Mouse (Mus musculus) olfactory bulb, adult 2 months (tissue): Measurements from ENCODE around the gene Eif3i. TPM values are rescaled to one million over a fixed set of nuclear protein-coding genes. Genes with fewer than 3 reads are reported as not detected.

Experiments
- H3K27ac ChIP-seq: fragments of 200-500 bp; 2 replicates; pipeline ENCODE4 v1.5.1; 2012; ENCODE audit warnings: low read depth, low read length; ENCODE audit not compliant: insufficient read depth
- H3K4me1 ChIP-seq: fragments of 200-500 bp; 2 replicates; pipeline ENCODE4 v1.6.1; 2012; ENCODE audit warnings: low read length; ENCODE audit not compliant: control insufficient read depth, insufficient read depth
- H3K4me3 ChIP-seq: fragments of 200-500 bp; 2 replicates; pipeline ENCODE4 v1.5.1; 2012; ENCODE audit warnings: mild to moderate bottlenecking, low read depth, low read length, moderate library complexity; ENCODE audit not compliant: insufficient read depth
- CTCF ChIP-seq: fragments of 200-500 bp; IDR thresholded peaks from 2 replicates; pipeline ENCODE4 v1.5.1; 2012; ENCODE audit warnings: low read depth, mild to moderate bottlenecking, low read length, moderate library complexity; ENCODE audit not compliant: insufficient read depth
- POLR2A ChIP-seq: fragments of 200-500 bp; IDR thresholded peaks from 2 replicates; pipeline ENCODE4 v1.6.1; 2012; ENCODE audit warnings: mild to moderate bottlenecking, low read depth, low read length, moderate library complexity; ENCODE audit not compliant: insufficient read depth
- WGBS: fragments of 180-500 bp; shearing (Covaris S2); methylation state at CpG from one replicate; pipeline ENCODE4 v1.1.7; 2018; 5-methylcytosine and 5-hydroxymethylcytosine counted together
- polyA plus RNA-seq: library from polyadenylated mRNA; stranded (reverse); fragments of >200 nt; gene quantifications from 2 replicates; pipeline ENCODE4 v1.2.4, GENCODE M21; 2012; ENCODE audit warnings: low replicate concordance; ENCODE audit not compliant: missing spikeins, insufficient read depth, insufficient read length

The Eif3i gene
- polyA plus RNA-seq, 1 experiment = not detected

DNA sequence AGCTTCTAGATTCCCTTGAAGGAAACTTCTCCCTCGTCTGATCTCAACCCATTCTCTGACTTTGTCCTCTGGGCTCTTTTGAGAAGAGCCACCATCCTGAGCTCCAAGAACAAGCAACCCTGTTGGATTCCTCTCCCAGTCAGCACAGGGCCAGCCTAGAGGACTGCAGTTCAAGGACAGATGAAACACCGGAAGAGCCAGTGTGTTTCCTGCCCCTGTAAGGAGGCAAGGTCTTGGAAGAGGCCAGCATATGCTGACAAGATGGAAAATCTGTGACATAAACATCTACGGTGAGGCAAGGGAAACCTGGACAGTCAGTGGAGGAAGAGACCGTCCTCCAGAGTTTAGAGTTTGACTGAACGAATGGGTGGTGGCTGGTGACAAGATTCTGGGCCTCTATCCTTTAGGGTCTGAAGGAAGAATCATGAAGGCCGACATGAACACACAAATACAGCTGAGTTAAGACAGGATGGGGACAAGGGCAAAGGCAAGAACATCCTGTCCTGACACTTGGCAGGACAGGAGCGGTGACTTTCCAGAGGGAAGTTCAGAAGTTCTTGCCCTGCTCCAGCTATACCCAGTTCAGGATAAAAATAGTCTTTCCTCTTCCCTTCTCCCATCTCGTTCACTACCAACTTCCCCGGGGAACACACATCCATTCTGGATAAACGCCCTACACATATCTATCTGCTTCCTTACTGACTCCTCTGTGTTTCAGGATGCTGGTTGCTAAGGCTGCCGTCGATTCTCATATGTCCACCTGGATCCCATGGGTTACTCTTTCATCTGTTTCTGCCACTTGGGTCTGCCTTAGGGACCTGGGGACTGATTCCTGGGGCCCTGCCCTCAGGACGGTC is 28.0 kb downstream of the Eif3i start:
- Histone ChIP-seq H3K4me3 (no peak overlapping the region), H3K27ac (no peak overlapping the region), H3K4me1 (peaks cover 3% of the 10 kb centered on the region; the same call in 1 of the 2 replicates)
- WGBS = 82% methylated on average over 13 of the region's 13 CpGs
- TF ChIP-seq POLR2A = no peak
- TF ChIP-seq CTCF = no peak

DNA sequence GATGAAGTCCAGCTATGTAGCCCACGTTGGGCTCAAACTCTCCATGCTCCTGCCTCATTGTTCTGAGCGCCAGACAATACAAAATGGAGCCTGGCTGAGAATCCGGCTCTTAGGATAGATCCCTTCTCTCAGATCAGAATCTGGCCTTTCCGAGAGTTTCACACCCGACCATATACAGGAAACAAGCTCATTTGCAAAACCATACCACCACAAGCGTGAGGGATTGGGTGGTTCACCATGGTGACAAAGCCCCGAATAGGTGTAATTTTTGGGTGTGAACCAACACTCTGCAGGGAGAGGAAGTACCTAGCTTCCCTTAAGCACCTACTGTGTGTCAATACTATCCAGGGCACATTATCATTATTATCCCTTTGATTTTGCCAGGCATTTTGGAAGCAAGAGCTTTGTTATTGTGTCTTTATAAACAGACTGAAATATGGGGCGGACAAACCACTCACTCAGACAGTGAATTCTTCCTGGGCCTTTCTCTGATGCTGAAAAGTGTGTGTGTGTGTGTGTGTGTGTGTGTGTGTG is 28.8 kb downstream of the Eif3i start:
- TF ChIP-seq POLR2A (no peak), CTCF (no peak)
- Histone ChIP-seq H3K4me1 (no peaks in the 10 kb centered on the region), H3K27ac (no peak overlapping the region), H3K4me3 (no peak overlapping the region)
- 75% methylated on average over 8 of the region's 8 CpGs for WGBS

DNA sequence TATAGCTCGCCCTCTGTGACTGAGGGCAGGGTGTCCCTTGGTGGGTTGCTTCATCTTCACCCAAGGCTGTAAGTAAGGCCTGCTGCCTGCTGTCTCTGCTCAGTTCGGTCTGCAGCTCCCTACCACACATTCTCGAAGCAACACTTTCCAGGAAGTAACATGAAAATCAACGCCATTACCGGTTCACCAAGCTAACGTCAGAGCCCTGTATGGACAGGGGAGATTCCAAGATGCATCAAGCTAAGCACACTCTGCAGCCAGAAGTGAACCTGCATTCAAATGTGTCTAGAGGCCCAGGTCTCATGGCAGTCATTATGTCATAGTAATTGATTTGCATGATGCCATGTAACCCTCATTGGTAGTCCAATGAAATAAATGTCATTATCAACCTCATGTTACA is 30.4 kb downstream of the Eif3i start:
- Histone ChIP-seq H3K4me3 (no peak overlapping the region), H3K27ac (no peak overlapping the region), H3K4me1 (no peaks in the 10 kb centered on the region)
- no peak for TF ChIP-seq CTCF
- no peak for TF ChIP-seq POLR2A
- WGBS = 85% methylated on average over 6 of the region's 6 CpGs

DNA sequence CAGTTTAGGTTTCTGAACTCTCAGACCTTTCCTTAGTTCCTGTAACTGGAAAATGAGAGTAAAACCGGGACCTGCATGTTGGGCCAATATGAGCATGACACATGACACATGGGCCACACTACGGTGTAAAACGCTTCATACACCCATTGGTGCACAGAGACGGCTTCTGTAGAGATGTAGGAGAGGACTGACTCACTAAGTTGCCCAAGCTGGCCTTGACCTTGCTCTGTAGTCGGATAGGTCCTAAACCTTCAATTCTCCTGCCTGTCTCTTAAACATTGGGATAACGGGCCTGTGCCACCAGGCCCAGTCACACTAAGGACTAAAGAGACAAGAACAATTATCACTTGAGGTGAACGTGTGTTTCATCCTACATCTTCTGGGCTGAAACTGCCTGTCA is 32.1 kb downstream of the Eif3i start:
- no peak overlapping the region for H3K27ac ChIP-seq
- no peak overlapping the region for H3K4me3 ChIP-seq
- 92% methylated on average over 7 of the region's 7 CpGs for WGBS
- TF ChIP-seq POLR2A (no peak), CTCF (no peak)
- H3K4me1 ChIP-seq = no peaks in the 10 kb centered on the region

DNA sequence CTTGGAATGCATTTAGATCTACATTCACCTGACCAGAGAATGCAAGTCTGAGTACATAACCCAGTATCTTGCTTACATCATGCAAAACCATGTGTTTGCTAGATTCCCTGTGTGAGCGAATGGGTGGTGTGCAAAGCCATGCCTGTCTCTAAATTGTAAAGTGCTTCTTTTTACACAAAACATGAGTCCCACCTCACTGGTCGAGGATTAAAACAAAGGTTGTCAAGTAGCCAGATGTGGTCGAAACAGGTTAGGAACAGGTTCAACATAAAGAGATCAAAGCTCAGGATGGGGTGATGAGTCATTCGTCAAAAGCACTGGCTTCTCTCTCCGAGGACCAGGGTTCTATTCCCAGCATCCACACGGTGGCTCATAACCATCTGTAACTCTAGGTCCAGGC is 35.3 kb downstream of the Eif3i start:
- Histone ChIP-seq H3K4me1 (no peaks in the 10 kb centered on the region), H3K27ac (no peak overlapping the region), H3K4me3 (no peak overlapping the region)
- TF ChIP-seq CTCF (no peak), POLR2A (no peak)
- 84% methylated on average over 6 of the region's 6 CpGs for WGBS

DNA sequence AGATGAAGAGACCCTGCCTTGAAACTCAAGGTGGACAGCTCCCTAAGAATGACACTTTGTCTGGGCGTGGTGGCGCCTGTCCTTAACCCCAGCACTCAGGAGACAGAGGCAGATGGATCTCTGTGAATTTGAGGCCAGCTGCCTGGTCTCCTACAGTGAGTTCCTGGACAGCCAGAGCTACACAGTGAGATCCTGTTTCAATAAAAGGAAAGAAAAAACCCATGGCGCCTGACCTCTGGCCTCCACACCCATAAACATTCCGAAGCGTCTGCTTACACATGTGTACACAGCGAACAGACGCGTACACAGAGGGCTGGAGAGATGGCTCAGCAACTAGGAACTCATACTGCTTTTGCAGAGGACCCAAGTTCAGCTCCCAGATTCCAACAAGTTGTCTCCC is 36.7 kb downstream of the Eif3i start:
- H3K4me3 ChIP-seq = no peak overlapping the region
- no peak overlapping the region for H3K27ac ChIP-seq
- TF ChIP-seq POLR2A = no peak
- TF ChIP-seq CTCF = no peak
- no peaks in the 10 kb centered on the region for H3K4me1 ChIP-seq
- WGBS = 85% methylated on average over 8 of the region's 8 CpGs

DNA sequence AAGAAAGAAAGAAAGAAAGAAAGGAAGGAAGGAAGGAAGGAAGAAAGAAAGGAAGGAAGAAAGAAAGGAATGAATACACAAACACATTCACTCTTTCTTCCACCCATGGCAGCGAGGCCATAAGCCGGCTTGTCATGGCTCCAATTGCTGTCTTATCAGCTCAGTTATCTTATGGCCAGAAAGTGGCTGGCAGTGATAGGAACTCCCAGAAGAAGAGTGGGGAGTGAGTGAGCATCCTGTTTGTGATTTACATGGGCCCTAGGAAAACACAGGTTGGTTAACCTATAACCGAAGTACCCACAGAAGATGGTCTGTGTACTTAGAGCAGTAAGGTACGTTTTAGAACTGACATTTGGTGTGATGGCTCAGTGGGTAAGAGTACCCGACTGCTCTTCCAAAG is 39.3 kb downstream of the Eif3i start:
- no peak overlapping the region for H3K4me3 ChIP-seq
- no peak for TF ChIP-seq POLR2A
- TF ChIP-seq CTCF = no peak
- peaks cover 3% of the 10 kb centered on the region; the same call in 1 of the 2 replicates for H3K4me1 ChIP-seq
- no peak overlapping the region for H3K27ac ChIP-seq
- 94% methylated on average over 5 of the region's 5 CpGs for WGBS

DNA sequence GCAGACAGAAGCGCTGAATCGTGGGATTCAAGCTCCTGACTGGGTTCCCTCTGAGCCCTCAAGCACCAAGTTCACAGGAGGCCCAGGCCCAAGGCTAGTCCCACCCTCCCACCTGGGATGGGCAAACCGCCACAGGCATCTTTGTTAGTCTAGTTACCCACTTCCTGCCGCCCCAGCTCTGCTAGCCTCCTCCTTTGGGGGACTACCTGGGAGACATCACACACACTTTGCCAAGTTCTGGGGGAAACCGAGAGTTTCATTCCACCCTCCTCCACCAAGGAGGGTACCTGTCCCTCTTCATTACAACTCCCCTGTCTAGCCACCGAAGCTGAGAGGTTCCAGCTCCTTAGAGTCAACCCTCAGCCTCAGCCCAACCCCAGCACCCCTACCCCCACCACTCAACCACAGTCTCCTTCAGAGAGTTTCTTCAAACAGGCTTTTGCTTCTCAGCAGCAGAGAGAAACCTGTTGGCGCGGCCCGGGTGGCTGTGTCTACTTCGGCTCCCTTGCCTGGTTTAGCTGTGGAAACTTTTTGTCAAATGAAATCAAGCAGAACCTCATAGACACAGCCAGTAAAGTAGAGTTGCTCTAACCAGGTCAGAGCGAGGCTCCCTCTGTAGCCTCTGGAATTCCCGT is 42.0 kb downstream of the Eif3i start:
- WGBS = 91% methylated on average over 12 of the region's 12 CpGs
- TF ChIP-seq CTCF (no peak), POLR2A (no peak)
- Histone ChIP-seq H3K27ac (no peak overlapping the region), H3K4me1 (peaks cover 10% of the 10 kb centered on the region), H3K4me3 (no peak overlapping the region)

DNA sequence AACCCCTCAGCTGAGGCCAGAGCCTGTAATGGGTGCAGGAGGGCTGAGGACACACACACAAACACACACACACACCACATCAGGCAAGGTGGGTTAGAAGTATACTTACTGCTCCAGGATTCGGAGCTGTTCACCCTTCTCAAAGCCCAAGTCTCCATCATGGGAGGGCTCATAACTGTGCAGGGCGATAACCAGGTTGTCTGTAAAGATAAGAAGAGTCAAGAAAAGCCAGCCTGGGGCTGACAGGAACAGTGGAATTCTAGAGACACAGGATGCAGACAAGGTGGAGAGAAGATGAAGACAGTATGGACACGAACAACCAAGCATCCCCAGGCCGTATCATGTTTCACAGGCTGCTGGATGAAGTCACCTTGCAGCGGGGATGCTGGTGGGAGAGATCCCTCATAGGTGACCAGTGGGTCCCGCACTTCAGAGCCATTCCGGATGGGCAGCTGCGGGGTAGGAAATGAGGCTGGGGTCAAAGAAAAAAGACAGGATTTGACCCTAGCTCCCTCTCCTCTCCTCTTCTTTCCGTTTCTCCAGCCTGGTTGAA is 43.1 kb downstream of the Eif3i start:
- Histone ChIP-seq H3K27ac (no peak overlapping the region), H3K4me3 (no peak overlapping the region), H3K4me1 (peaks cover 10% of the 10 kb centered on the region)
- 94% methylated on average over 9 of the region's 9 CpGs for WGBS
- TF ChIP-seq POLR2A = no peak
- TF ChIP-seq CTCF = no peak
